Mouse (Mus musculus): ENCODE results near the gene Lrrtm4. TPM values are rescaled to one million over a fixed set of nuclear protein-coding genes. Genes with fewer than 3 reads are reported as not detected.

The Lrrtm4 gene
- total and polyA plus RNA-seq, 3 experiments = not detected

DNA sequence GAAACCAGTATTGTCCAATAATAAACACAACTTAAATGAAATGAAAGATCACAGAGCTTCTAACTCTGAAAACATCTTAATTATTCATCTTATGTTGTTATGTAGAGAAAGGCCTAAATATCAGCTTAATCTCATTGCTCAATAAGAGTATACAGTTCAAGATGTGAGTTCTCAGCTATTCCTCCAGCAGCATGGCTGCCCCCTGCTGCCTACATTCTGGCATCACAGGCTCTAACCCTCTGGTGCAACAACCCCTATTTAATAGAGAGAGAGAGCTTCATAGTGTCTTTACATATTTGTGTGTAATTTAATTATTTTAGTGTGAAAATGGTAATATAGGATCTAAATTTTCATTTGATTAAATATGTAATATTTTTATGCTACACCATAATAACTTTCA is 767.6 kb downstream of the Lrrtm4 start:
- H3K36me3 ChIP-seq (ENCODE audit: control insufficient read depth in 1 of 2, insufficient read depth in 2 of 2, low read length in 2 of 2) = no peaks in the 10 kb centered on the region
- no peaks in the 10 kb centered on the region for H3K4me1 ChIP-seq (ENCODE audit: control insufficient read depth in 1 of 2, insufficient read depth in 2 of 2, low read length in 2 of 2)
- no peak overlapping the region for H3K9ac ChIP-seq (ENCODE audit: control insufficient read depth, low read depth, low read length, poor library complexity, severe bottlenecking)
- no peak for TF ChIP-seq MAX (IDR thresholded peaks at IDR 0.05; ENCODE audit: low read length)
- TF ChIP-seq SIN3A (IDR thresholded peaks at IDR 0.05; ENCODE audit: low read length) = no peak
- TF ChIP-seq MAFK (IDR thresholded peaks at IDR 0.05; ENCODE audit: borderline replicate concordance, low read depth, low read length) = no peak
- peak; percentile 18; the same call in 1 of the 2 replicates for TF ChIP-seq SMC3 (IDR thresholded peaks at IDR 0.05; ENCODE audit: low read depth, low read length)
- TF ChIP-seq KAT2A (conservative IDR thresholded peaks at IDR 0.05; ENCODE audit: low read depth, low read length) = no peak
- TF ChIP-seq CTCF (IDR thresholded peaks at IDR 0.05 in 2 of 3, conservative IDR thresholded peaks at IDR 0.05 in 1 of 3; ENCODE audit: control insufficient read depth in 1 of 3, insufficient read depth in 1 of 3, low read depth in 2 of 3, low read length in 3 of 3, poor library complexity in 1 of 3, severe bottlenecking in 1 of 3) = peak in 2 of 3 experiments; percentile 13 to 14; a peak in 1 of 6 replicates
- no peak for TF ChIP-seq MYC (IDR thresholded peaks at IDR 0.05; ENCODE audit: low read depth, low read length)
- TF ChIP-seq MEF2A (IDR thresholded peaks at IDR 0.05; ENCODE audit: extremely low read depth, insufficient replicate concordance, low read depth, low read length, poor library complexity, severe bottlenecking) = no peak
- no peaks in the 10 kb centered on the region for H3K27me3 ChIP-seq (ENCODE audit: control insufficient read depth in 1 of 2, insufficient read depth in 2 of 2, low read length in 2 of 2)
- no peak overlapping the region for H3K4me3 ChIP-seq (ENCODE audit: control insufficient read depth in 1 of 2, insufficient read depth in 1 of 2, low read depth in 2 of 2, low read length in 2 of 2)
- peak; percentile 3 for DNase-seq (ENCODE audit: low read depth, low spot score)
- H3K27ac ChIP-seq (ENCODE audit: control insufficient read depth, low read depth, low read length) = no peak overlapping the region
- H3K9me3 ChIP-seq (replicated peaks; ENCODE audit: insufficient read depth, low read length) = no peaks in the 10 kb centered on the region
- no peaks in the 10 kb centered on the region for H3K79me2 ChIP-seq (ENCODE audit: control insufficient read depth, insufficient read depth, low read length, poor library complexity)

DNA sequence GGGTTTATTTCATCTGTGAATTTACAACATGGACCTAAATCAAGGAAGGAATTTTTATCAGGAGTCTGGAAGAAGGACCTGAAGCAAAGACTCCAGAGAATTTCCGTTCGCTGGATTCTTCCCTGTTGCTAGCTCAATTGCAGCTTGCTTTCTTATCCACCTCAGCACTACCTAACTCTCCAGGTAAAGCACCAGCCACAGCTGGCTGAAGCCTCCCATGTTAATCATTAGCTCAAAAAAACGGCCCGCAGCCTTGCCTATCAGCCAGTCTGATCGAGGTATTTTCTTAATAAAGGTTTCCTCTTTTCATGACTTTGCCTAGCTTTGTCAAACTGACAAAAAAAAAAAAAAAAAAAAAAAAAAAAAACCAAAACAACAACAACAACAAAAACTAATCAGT is 805.1 kb downstream of the Lrrtm4 start:
- no peak overlapping the region for H3K9ac ChIP-seq (ENCODE audit: control insufficient read depth, low read depth, low read length, poor library complexity, severe bottlenecking)
- TF ChIP-seq ETS1 (IDR thresholded peaks at IDR 0.05; ENCODE audit: low read depth, low read length) = no peak
- no peak for TF ChIP-seq USF2 (IDR thresholded peaks at IDR 0.05; ENCODE audit: borderline replicate concordance in 1 of 2, insufficient read depth in 1 of 2, low read depth in 1 of 2, low read length in 2 of 2)
- H3K4me1 ChIP-seq (ENCODE audit: control insufficient read depth in 1 of 2, insufficient read depth in 2 of 2, low read length in 2 of 2) = no peaks in the 10 kb centered on the region
- no peak overlapping the region for H3K4me3 ChIP-seq (ENCODE audit: control insufficient read depth in 1 of 2, insufficient read depth in 1 of 2, low read depth in 2 of 2, low read length in 2 of 2)
- H3K27ac ChIP-seq (ENCODE audit: control insufficient read depth, low read depth, low read length) = no peak overlapping the region
- DNase-seq (ENCODE audit: low read depth, low spot score) = no peak
- H3K27me3 ChIP-seq (ENCODE audit: control insufficient read depth in 1 of 2, insufficient read depth in 2 of 2, low read length in 2 of 2) = no peaks in the 10 kb centered on the region
- H3K36me3 ChIP-seq (ENCODE audit: control insufficient read depth in 1 of 2, insufficient read depth in 2 of 2, low read length in 2 of 2) = no peaks in the 10 kb centered on the region
- H3K79me2 ChIP-seq (ENCODE audit: control insufficient read depth, insufficient read depth, low read length, poor library complexity) = no peaks in the 10 kb centered on the region
- H3K9me3 ChIP-seq (replicated peaks; ENCODE audit: insufficient read depth, low read length) = no peaks in the 10 kb centered on the region

DNA sequence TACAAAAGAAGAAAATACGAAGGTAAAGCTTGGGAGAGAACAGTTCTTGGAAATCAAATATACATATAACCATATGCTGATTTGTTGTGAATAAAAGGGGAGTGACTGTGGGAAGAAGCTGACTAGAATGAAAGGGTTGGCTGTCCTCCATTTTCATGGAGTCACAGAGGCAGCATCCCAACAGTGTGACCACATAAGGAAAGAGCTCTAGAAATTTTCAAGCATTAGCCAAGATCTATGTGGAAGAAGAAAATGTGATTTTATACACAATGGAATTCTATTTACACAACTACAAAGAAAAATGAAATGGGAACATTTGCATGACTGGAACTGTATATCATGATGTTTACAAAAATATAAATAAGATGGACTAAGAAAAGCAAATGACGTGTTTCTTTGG is 821.1 kb downstream of the Lrrtm4 start:
- no peak for DNase-seq (ENCODE audit: low read depth, low spot score)
- TF ChIP-seq POLR2AphosphoS5 (IDR thresholded peaks at IDR 0.05; ENCODE audit: borderline replicate concordance, low read depth, low read length) = no peak

More for the DNA sequence above, 821.1 kb downstream of the Lrrtm4 start:
- Histone ChIP-seq H3K4me3 (ENCODE audit: control insufficient read depth in 1 of 2, insufficient read depth in 1 of 2, low read depth in 2 of 2, low read length in 2 of 2) (no peak overlapping the region), H3K9me3 (replicated peaks; ENCODE audit: insufficient read depth, low read length) (no peaks in the 10 kb centered on the region), H3K4me1 (ENCODE audit: control insufficient read depth in 1 of 2, insufficient read depth in 2 of 2, low read length in 2 of 2) (no peaks in the 10 kb centered on the region), H3K27me3 (ENCODE audit: control insufficient read depth in 1 of 2, insufficient read depth in 2 of 2, low read length in 2 of 2) (no peaks in the 10 kb centered on the region), H3K27ac (ENCODE audit: control insufficient read depth, low read depth, low read length) (no peak overlapping the region), H3K36me3 (ENCODE audit: control insufficient read depth in 1 of 2, insufficient read depth in 2 of 2, low read length in 2 of 2) (no peaks in the 10 kb centered on the region), H3K79me2 (ENCODE audit: control insufficient read depth, insufficient read depth, low read length, poor library complexity) (no peaks in the 10 kb centered on the region), H3K9ac (ENCODE audit: control insufficient read depth, low read depth, low read length, poor library complexity, severe bottlenecking) (no peak overlapping the region)

All from MEL (cell line).